Mouse (Mus musculus): Measurements from ENCODE around the gene Oser1.
"Not testable (repeated sequence)": the region's sequence is repeated elsewhere in the genome, so short reads cannot be mapped to it uniquely, and the experiment has no call there.

Oser1 gene

DNA sequence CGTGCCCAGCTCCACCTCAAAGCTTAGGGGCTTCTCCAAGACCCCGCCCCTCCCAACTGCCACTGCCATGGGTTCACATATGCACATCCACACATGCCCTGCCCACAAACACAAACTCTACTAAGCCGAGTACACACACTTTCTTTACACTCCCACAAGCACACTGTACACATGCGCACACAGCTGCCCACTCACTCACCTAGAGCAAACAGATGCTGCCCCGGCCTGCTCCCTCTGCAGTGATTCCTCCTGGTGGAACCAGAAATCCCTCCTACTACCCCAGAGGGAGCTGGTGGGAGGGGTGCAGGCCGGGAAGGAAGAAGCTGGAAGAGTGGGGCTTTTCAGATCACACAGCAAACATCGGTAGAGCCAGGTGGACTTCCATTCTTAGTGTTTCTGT, 19.5 kb upstream of the Oser1 start:
- in situ Hi-C loops (cut with MboI, MseI) = no loop called here

GRCm38 (mm10) chr2:163443543-163443942, 19.0 kb upstream of the Oser1 start:
- in situ Hi-C loops (cut with MboI, MseI) = no loop called here

DNA sequence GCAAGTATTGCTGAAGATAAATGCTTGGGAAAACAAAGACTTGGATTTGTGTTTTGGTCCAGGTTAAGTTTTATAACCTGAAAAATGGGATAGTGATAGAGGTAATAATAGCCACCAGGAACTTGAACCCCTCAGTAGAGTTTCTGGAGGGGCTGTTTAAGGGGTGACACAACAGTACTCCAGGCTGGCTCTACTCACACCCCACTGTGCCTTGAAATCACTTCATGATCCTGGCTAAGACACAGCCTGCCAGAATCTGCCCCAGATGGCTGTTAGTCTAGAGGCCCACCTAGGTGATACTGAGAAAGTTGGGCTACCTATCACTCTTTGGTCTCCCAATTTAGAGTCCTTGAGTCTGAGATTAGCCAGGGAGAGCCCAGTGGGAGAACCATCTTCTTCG, 15.0 kb upstream of the Oser1 start:
- in situ Hi-C loops (cut with MboI, MseI) = no loop called here

DNA sequence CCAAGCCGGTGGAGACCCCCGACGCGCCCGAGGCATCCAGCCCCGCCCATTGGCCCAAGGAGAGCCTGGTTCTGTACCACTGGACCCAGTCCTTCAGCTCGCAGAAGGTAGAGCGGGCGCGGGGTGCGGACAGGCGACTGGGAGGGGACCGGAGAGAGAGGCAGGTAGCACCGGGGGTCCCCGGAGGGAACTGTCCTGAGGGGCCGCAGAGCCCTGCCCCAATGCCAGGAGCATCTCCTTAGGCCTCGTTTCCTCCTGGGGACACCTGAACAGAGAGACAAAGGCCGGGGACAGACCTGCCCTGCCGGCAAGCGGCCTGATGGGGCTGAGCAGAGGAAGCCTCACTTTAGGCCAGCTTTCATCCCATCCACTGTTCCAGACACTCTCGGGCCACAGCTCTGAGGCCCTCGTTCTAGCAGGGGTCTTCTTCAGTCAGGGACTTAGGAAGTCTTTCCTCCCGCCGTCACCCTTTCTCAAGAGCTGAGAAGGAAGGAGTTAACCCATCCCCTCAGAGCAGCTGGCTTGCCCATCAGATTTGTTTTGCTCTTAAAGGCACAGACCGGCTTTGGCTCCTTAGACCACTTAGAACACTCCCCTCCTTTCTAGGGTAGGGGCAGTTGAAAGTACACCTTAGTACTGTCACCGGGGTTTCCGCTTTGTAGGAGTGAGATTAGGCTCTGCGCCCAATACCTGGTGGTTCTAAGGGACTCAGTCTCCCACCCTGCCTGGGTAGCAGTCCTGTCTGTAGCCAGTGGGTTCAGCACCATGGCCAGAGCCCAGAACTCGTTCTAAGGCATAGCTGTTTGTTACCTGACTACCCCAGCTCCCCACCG, 14.3 kb upstream of the Oser1 start:
- in situ Hi-C loops (cut with MboI, MseI) = no loop called here

GRCm38 (mm10) chr2:163438246-163438618, 13.7 kb upstream of the Oser1 start, which contains the start of gene Gdap1l1:
TSS of gene Gdap1l1 (plus strand) at chr2:163438476.
- in situ Hi-C loops (cut with MboI, MseI) = no loop called here

DNA sequence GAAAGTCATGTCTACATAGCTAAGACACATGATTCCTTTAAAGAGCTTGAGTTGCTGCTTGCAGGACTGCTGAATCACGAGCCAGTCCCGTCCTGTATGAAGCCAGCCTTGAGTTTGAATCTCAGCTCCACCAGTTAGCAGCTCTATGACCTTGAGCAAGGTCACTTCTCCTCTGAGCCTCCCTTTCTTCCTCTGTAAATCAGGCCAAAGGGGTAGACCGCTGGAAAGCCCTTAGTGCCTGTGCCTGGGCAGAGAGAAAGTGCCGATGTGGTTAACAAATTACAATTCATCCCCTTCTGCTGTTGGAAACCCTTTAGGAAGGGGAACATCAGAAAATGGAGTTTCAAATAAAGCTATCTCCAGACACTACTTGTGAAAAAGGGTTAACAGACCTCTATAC, 13.3 kb upstream of the Oser1 start:
- in situ Hi-C loops (cut with MboI, MseI) = no loop called here

GRCm38 (mm10) chr2:163433971-163434370, 9.5 kb upstream of the Oser1 start:
- in situ Hi-C loops (cut with MboI, MseI) = no loop called here

- in situ Hi-C loops (cut with MboI, MseI) = no loop called here
These were observed 6.8 kb upstream of the Oser1 start for GRCm38 (mm10) chr2:163431289-163431688.

- in situ Hi-C loops (cut with MboI, MseI) = no loop called here
These were observed 4.0 kb upstream of the Oser1 start for GRCm38 (mm10) chr2:163428346-163429011.

- in situ Hi-C loops (cut with MboI, MseI) = loop anchor here (5.0 kb wide), 1 partner anchor 39 kb away; no protein-coding TSS in a partner anchor
These were observed 1.4 kb downstream of the Oser1 start for GRCm38 (mm10) chr2:163422895-163423660.

DNA sequence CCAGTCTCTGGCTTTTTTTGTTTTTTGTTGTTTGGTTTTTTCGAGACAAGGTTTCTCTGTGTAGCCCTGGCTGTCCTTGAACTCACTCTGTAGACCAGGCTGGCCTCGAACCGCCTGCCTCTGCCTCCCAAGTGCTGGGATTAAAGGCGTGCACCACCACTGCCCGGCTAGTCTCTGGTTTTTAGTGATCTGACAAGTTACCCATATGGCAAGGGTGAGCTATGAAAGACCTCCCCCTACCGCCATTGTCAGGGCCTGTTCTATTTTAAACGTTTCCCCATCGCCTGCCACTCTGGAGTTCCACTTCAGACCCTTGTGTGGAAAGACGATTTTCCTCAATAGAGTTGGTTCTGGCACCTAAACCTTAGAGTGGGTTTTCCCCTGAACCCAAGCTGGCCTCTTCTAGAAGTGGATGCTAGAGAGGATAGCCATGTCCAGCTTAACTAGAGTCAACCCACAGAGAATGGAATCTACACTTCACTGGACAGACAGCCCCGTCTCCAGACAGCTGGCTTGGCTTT, 4.1 kb downstream of the Oser1 start:
- in situ Hi-C loops (cut with MboI, MseI) = loop anchor here (5.0 kb wide), 1 partner anchor 42 kb away; no protein-coding TSS in a partner anchor

DNA sequence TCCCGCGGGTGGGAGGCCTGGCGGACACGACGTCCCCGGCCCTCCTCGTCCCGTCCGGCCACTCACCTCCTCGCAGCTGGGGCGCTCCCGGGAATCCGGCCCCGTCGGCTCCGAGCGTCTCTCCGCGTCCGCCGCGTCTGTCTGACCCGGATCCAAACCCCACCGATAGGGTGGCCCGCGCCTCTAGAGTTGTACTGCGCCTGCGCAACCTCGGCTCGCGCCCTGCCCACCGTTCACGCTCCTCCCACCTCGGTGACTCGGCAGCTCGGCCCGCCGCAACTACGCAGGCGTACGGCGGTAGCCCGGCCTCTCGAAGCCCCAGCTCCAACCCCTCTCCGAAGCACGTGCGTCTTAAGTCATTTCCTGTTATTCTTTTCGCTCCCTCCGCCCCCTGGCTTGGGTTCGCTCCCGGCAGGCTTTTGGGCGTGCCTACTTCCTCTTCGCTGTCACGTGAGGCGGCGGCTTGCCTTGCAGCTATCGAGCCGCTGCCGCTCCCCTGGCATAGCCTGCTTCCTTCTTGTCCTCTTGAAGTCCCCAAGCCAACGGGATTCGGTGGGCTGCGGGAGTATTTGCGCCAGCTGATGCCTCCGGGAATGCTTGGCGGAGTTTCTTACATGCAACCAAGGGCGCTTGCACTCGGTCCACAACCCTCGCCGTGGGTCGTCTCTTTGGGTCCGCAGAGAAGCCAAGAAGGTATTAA, 5.0 kb downstream of the Oser1 start:
- in situ Hi-C loops (cut with MboI, MseI) = loop anchor here (5.0 kb wide), 1 partner anchor 43 kb away; no protein-coding TSS in a partner anchor

DNA sequence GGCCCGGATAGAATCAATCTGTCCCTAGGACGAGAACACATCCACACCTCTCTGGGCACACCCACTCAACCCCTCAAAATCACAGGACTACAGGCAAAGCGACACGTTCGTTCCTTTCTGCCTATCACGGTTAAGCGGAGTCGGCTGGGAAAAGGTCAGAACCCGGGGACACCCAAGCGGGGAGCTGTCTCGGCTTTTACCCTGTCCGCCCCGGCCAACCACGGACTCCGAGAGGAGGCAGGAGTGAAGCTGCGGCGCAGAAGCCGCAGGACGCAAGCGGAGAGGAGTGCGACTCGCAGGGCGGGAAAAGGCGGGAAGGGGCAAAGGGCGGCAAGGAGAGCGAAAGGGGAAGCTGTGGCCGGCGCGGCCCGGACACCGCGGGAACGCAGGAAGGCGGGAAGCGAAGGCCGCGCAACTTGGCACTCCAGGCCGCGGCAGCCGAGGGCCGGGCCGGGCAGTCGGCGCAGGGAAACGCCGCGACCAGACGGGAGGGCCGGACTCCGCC, 5.6 kb downstream of the Oser1 start:
- in situ Hi-C loops (cut with MboI, MseI) = no loop called here

DNA sequence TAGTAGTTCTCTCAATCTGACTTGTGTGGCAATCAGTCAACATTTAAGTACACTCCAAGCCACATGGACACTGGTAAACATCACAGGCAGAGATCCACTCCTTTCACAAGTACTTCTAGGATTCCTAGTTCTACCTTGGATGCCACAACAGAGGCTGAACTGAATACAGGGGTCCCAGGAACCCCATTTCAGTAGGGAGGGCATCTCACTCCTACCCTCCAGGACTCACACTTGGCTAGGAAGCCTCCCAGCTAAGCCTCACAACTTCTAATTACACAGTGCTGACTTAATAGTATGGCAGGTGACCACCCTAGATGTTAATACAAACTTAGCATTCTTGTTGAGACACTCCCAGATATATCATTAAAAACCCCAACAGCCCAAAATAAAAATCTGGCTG, 6.7 kb downstream of the Oser1 start:
- in situ Hi-C loops (cut with MboI, MseI) = no loop called here

DNA sequence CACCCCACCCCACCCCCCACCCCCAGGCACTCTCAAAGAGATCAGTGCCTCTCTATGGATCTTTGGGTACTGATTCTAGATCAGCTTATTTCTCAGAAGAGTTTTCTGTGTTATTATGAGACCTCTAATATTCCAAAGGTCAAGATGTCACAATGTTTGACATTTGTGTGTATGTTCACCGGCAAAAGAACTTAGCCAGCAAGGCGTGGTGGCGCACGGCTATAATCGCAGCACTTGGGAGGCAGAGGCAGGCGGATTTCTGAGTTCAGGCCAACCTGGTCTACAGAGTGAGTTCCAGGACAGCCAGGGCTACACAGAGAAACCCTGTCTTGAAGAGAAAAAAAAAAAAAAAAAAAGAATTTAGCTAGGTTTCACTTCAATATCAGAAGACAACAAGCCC, 7.5 kb downstream of the Oser1 start:
- in situ Hi-C loops (cut with MboI, MseI) = no loop called here

- in situ Hi-C loops (cut with MboI, MseI) = no loop called here
These were observed 11.5 kb downstream of the Oser1 start for GRCm38 (mm10) chr2:163412846-163413590.

- in situ Hi-C loops (cut with MboI, MseI) = no loop called here
These were observed 12.1 kb downstream of the Oser1 start for GRCm38 (mm10) chr2:163412419-163412818.

DNA sequence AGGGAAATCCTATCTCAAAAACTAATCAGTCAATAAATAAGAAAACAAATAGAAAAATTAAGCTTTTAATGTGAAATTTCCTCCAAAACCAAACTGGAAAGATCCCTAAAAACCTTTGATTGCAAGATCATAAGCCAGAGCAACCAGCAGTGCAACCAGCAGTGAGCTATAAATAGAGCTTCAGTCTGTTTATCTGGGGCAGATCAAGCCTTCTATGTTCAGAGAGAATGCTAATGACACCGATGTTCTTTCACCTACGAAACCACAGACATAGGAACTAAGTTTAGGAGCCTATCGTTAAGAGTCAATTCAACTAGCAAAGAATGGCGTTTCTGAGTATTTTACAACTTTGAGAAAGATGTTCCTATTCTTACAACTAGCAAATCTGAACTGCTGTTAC, 12.7 kb downstream of the Oser1 start:
- in situ Hi-C loops (cut with MboI, MseI) = no loop called here

DNA sequence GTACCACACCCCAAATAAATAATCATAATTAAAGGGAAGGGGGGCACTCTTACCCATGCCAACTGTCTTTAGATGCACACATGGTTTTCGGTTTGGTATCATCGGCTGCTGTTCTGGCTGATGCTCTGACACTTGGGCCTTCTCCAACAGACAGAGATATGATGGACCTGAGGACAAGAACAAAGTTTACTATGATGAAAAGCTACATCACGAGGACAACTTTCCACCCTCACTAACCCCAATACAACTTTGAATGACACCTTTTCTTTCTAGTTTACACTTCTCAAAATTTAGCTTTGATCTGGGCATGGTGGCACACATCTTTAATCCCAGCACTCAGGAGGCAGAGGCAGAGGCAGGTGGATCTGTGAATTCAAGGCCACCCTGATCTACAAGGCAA, 13.2 kb downstream of the Oser1 start:
- in situ Hi-C loops (cut with MboI, MseI) = not testable (repeated sequence)

DNA sequence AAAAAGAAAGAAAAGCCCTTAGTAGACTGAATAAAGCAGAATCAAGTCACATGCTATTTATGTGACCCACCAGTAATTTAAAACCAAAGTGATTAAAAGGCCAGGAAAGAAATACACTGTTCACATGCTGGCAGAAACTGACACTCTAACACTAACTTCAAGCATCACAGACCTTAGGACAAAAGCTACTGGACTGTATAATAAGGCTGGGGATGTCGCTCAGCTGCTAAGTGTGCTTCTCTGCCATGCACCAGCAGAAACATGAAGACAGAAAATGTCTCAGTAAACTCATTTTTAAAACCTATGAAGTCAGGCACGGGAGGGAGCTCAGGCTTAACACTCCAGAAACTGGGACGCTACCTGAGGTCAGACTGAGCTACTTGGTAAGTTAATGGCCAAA, 14.3 kb downstream of the Oser1 start:
- in situ Hi-C loops (cut with MboI, MseI) = no loop called here

Measured in T-helper 2 cell (primary cell).